Mouse (Mus musculus) embryo, embryonic 10.5 days (tissue): ENCODE results near the gene Camta1.

ENCODE experiments used
- DNase-seq: peaks from one replicate; pipeline ENCODE4 v3.0.0-alpha.2; 2015; ENCODE audit warnings: low spot score

Camta1 gene

DNA sequence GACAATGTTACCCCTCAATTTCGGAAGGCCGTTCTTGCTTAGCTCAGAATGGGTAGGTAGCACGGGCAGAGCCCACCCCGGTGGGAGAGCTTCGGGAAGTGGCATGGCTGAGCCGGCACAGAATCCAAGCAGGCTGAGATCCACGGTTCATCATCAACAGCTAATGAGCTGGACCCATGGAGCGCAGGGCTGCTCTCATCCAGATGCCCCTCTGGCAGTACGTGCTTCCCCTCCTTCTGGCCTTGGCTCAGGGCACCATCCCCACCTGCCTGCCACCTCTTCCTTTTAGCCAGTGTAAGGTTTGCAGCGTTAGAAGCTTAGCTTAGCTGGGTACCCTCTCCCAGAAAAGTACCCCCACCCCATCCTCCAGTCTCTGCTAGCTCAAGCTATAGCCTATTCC lies 545.2 kb downstream of the Camta1 start:
- no peak for DNase-seq

DNA sequence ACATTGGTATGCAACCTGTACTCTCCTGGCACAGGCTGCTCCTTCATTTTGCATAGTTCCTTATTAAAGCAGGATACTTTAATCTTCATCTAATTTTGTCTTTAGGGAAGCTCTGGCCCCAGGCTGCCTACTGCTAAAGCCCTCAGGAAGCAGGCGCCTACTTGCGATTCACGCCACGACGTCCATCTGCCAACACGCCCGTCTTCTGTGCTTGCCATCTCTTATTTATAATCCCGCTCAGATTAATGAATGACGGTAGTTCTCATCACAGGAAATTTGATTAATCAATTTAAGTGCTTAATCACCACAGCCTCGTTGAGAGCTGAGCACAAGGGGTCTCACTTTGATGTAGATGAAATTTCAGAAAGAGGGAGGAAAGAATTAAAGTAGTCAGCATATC lies 546.0 kb downstream of the Camta1 start:
- DNase-seq, result no peak

DNA sequence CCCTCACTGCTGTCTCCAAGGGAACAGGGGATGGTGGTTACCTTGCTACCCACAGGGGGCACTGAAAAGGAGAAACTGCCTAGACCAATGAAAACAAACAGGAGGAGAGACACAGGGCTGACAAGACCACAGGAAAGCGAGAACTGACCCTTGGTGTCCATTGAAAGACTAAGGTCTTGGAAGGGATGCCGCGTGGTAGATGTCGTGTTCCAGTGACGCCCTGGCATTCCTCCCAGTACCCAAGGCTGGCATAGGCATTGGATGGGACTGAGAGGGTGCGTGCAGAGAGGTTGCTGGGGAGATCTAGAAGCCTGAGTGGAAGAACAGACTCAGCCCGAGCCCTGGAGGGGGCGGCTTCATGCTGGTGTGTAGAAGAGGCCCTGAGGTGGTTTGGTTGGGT lies 550.9 kb downstream of the Camta1 start:
- no peak for DNase-seq

DNA sequence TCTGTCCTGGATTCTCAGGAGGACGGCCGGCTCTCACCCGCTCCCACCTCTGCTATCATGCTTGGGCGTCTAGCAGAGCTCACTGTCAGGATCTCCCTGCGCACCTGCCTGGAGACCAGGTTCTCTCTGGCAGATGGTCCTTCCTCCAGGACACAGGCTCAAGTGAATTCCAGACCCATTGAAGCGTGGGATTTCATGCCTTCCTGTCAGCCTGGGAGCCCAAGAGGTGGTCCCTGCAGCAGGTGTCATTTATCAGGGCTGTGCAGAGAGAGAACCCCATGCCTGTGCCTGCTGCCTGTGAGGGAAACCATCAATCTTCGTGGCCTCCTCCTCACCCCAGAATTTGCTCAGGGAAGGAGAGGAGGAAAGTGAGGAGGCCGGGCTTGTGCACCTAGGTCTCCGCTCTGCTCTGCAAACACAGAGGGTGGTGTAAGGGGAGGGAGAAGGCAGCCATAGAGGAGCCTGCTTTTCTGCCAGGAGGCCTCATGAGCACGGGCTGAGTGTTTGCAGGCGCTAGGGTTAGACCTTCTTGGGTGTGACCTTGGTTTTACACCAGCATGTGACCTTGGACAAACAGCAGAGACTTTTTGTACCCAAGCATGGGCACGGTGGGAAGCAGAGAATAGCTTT lies 551.5 kb downstream of the Camta1 start:
- peak; percentile 21 for DNase-seq

DNA sequence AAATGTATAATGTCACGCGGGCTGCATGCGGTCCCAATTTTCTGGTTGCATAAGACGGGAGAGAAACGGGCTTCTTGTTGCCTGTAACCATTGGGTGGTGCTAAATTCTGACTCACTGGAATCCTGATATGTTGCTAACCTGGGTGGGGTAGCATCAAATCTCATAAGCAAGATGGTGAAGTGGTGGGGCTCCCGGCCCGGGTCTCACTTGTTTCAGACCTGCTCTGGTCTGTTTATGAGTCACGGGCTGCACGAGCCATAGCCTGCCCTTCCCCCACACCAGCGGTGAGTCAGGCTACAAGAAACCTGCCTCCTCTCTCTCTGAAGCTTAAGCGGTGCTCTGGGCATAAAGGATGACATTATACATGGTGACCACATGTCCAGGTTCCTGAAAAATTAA lies 554.8 kb downstream of the Camta1 start:
- no peak for DNase-seq

DNA sequence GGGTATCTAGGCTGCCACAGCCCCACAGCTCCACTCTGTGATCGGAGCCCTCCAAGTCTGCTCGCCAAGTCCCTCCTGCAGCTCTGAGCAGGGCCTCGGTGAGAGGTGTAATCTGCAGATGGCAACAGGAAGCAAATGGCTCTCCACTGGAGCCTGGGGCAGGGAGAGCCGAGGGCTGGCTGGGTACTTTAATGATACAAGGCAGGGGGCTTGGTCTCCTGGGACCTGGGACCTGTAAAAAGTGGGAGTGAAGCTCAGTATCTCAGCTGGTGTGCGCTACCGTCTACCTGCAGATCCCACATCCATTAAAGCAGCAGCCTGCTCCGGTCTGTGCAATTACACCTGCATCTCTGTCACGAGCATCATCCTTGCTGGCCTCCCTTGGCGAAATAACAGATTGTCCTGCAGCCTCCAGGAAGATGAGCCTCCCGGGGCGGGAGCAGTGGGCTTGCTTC lies 555.3 kb downstream of the Camta1 start:
- DNase-seq, result no peak

DNA sequence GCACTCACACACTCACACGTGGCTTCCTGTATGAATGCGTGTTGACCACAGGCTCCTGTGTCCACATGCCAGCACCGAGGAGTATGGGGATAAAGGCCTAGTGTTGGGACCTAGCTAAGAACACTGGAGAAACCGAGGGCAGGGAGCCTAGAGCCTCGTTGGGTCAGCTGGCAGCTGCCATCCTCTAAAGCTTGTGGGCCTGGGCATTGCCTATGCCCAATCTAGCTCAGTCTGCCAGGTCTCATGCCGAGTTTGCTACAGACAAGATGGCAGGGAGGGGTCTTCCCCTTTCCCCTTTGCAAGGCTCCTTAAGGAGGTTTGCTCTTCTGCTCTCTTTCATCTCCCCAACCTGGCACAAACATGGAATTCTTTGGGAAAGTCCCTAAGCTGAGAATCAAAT lies 555.9 kb downstream of the Camta1 start:
- DNase-seq, result no peak

DNA sequence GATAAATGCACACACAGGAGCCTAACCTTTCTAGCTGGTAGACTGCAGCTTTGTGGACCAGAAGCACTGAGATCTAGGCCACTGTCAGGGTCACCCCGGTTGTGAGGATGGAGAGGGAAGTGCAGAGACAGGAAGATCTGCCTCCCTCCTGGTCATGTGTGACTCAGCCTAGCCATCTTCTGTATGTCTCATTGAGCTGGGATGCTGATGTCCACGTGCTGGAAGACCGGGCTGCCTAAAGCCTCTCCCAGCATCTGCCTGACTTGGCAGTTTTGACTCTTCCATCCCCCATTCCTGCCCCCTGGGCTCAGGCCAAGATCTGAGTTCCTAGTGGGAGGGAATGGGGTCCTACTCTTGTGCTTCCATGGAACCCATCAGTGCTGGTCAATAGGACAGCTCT lies 557.7 kb downstream of the Camta1 start:
- no peak for DNase-seq

DNA sequence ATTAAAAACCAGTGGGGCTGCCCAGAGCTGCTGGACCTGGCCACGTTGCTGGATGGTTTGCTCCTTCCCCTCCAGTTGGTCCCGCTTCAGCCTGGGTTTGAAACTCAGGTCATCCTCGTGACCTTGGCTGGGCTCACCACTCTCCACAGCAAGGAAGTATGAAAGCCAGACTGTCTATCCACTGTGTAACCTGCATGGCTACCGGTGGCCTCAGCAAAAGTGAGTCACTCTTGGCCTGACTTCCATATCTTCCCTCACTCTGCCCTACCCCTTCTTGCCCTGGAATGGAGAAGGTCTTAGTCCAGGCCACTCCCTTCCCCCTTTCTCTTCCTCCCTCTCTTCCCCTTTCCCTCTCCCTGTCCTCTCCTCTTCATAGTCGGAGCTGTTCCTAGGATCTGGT lies 558.2 kb downstream of the Camta1 start:
- no peak for DNase-seq

DNA sequence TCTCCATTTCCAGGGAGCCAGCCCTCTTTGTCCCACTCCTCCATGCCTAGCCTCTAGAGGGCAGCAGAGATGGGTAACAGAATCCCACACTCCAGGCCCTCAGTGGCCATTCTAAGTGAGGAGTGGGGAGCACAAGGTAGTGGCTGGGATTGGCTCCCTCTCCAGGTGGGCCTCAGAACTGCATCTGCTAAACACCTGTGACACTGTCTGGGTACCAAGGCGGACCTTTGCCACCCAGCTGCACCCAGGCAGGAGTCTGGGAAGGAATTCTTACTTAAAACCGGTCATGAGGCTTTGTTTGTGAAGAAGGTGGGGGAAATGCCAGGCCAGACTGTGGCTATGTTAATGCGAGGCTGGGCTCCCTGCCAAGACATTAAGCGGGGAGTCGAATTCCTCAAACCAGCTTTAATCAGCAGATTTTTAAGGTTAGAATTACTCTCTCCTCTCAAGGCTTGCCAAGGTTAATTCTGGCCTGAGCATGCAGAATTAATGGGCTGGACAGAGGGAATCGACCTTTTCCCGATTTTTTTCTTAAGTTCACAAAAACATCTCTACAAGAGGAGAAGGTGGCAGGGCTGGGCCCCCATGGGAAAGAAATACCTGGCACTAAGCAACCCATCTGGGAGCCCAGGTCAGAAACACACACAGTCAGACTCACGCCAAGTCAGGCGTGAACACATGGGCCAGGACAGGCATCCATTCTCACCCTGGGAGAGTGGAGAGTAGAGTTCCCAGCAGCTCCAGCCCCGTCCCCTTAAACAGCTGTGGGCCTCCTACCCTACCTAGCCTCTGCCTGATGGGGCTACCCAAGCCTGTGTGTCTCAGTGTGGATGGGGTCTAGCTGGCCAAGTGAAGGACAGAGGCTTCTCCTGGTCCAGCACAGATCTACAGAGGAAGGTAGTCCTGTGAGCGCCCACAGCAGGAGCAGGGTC lies 559.2 kb downstream of the Camta1 start:
- peak; percentile 80 for DNase-seq

DNA sequence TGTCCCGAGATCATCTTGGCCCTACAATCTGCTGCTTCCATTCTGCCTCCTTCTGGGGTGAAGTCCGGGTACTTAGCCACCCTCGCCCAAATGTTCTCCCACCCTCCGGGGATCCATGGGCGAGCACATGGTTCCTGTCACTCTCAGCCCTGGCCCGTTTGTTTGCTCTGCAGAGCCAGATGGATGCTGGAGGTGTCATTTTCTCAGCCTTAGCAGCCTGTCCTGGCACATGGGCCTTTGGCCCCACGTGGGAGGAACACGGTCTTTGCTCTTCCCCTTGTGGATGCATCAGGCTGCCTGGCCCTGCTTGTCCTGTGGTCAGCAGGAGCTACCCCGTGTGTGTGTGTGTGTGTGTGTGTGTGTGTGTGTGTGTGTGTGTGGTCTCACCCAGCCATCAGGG lies 560.3 kb downstream of the Camta1 start:
- no peak for DNase-seq

DNA sequence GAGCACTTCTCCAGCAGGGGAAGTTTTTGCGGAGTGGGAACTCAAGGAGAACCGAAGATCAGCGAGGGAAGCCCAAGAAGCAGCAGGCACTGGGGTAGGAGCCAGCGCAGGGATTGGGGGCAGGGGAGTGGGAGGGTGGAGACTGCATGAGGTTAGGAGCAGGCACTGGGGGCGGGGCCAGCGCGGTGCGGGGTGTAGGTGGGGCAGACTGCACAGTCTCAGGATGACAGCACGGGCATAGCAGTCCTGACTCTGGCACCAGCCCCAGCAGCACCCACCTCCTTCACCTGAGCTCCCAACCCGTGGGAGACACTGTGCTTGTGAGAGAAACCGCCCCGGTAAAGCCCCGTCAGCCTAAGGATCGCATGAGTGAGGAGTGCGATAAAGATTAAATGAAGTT lies 561.0 kb downstream of the Camta1 start:
- DNase-seq, result no peak

DNA sequence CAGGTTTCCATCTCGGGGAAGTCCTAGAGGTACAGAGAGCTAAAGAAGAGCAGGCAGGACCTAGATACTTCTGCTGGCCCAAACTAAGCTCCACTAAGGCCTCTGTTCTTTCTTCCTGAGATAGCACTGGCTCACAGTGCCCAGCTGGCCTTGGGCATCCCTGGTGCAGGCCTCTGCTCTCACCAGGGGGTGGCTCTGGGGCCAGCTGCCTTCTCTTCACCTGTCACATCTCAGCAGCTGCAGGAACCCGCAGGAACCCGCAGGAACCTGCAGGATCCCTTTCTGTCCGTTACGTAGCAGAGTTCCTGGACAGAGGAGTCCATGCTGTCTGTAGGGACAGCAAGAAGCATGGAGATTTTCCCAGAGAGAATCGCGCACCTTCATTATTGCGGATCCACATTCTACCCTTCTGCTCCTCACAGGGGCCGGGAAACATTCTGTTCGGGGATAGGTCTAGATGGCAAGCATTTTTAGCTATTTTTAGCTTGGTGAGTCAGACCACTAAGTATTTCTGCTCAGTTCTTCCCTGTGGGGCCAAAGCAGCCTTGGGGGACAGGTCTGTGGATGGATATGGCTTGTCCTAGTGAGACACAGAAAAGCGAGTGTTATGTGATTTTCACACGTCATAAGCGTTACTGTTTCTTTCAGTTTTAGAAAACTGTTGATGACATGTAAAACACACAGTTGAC lies 566.0 kb downstream of the Camta1 start:
- DNase-seq, result no peak

DNA sequence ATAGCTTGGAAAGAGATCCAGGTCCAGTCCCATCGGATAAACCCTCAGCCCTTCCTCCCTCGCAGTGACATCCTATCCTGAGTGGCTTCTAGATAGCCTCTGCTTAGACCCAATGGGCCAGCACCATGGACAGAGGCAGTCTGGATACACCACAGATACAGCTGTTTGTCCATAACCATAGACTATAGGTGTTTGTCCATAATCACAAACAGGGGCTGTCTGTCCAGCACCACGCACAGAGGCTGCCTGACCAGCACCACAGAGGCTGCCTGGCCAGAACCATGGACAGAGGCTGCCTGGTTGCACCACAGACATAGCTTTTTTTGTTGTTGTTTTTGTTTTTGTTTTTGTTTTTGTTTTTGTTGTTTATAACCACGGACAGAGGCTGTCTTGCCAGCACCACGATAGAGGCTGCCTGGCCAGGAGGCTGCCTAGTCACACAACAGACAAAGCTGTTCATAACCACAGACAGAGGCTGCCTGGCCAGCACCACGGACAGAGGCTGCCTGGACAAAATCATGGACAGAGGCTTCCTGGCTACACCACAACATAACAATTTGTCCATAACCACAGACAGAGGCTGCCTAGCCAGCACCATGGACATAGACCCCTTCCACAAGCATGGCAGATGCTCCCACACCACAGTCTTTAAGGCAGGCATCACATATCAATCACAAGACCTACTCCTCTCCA lies 572.6 kb downstream of the Camta1 start:
- peak; percentile 65 for DNase-seq

DNA sequence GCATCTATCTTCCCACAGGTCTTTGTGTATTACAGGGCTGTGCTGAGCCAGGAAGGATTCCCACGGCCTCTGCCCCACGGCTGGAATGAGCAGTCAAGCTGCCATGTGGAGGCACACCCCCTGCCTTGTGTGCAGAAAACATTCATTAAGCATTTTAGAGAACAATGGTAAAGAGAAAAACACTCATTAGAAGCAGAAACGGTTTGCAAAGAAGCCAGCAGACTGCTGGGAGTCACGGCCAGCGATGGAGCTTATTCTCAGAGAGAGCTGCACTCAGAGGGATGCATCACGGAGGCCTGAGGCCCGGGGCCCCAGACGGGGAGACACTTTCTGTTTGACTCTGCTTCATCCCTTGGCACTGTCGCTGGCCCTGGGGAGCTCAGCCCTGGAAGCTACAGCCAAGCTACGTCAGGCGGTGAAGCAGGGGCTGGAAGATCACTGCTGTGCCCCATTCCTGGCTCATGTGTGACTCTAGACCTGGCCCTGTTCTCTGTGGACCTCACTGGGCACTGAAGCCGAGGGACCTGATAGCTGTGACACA lies 575.7 kb downstream of the Camta1 start:
- no peak for DNase-seq

DNA sequence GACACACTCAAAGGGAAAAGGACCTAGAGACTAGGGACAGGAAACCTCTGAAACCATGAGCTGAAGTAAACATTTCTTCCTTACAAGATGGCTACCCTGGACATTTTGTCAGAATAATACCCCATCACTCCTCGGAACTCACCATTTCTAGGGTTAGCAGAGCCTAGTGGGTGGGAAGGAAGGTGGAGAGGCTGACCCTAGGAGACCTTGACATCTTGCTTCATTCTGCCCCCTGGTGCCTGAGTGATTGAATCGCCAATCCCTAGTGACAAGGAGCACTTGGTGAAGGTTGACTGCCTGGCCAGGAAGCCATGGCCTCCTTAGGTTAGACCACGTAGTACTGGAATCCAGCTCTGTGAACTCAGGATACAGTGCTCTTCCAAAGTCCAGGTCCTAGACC lies 576.2 kb downstream of the Camta1 start:
- no peak for DNase-seq

DNA sequence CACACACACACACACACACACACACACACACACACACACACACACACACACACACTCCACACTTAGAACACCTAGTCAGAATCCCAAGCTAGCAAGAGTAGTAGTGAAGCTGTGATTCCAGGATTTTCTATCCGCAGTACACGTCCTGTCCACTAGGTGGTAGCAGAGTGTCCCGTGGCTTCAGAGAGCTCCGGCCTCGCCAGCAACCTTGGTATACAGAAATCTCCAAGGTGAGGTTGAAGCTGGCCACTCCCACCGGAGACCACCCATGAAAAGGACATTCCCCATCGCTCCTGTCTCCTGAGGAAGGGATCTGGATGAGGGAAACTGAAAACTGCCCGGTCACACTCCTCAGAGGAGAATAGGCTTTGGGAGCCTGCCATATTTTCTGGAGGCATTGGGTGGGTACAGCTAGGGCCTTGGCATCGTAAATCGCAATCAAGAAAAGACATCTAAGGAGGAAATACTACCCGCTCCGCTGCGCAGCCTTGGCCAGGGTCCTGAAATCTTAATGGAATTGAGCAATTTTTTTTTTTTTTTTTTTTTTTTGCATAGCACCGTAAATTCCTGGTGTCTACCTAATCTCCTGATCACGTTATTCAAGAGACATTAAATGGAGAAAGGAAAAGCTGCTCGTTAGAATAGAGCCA lies 578.5 kb downstream of the Camta1 start:
- DNase-seq, result peak; percentile 84

DNA sequence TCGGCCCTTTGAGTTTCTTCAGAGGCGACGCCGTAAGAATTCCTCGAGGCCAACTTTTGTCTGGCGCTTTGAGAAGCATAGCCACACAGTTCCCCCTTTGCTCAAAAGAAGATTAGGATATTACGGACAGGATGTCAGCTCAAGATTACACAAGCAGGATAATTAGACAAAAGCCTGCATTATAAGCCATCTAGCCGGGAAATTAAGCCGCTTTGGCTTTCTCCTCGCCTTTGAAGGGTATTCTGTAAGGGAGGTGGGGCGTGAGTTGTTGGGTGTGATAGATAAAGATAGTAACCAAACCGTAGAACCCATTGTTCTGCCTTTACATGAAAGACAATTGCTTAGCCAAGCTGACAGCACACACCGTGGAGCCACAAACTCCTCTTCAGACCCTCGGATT lies 579.6 kb downstream of the Camta1 start:
- no peak for DNase-seq

DNA sequence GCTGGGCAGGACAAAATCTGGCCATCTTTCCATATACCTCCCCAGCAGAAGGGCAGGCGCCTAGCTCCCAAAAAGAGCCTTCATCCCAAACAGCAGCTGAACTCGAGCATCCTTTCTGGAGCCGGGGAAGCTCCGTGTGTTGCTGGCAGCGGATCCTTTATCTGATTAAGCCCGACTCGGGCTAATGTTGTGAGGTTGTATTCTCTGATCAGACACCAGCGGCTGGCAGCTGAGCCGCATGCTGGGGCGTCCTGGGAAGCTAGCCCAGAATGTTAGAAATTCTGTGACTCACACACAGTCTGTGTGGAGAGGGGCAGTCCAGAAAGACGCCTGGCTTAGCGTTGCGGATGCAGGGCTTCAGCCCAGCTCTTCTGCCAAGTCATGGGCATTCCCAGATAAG lies 586.4 kb downstream of the Camta1 start:
- no peak for DNase-seq

DNA sequence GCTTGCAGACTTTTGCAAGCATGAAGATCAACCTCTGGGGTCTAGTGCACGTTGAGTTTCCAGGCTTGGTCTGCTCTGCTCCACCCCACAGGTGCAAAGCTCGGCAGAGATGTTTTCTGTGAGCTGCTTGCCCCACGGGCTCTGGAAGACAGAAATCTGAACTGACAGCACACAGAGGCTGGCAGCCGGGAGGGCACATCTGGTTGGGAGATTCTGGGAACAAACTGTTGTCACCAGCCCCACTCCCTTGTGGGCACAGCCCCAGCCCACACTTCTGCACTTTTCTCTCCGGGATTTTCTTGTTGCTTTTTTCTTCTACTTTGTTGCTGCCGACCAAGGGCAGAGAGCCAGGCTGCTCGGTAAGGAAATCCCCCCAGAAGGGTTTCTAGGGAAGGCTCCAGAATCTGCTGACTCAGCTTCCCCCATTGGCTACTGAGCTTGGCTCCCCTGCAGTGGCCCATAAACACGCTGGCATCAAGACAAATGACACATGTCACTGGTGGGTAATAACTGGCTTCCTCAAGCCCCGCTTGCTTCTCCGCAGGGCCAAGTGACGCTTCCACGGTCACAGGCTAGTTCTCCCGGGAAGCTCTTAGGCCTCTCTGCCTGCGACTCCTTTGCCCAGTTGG lies 597.8 kb downstream of the Camta1 start:
- no peak for DNase-seq

DNA sequence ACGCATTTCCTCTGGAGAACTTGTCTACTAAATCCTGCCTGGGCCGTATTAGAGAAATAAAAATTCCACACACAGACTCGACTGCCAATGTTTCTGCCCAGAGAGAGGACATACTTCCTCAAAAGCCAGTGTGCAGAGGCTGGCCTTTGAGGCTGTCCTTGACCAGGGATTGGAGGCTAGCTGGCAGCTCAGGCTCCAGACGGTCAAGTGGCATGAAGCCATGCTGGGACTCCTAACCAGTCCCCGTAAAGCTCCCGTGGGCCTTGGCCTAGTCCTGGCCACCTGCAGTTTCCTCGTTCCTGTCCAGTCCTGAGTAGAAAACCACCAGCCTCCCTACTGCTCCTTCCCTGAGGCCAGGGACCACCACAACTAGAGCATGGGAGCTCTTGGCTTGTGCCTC lies 598.6 kb downstream of the Camta1 start:
- DNase-seq, result no peak
